Mouse (Mus musculus) monocyte, adult 2 months (primary cell): Measurements from ENCODE around the gene Cdkn3.
A peak's percentile ranks its signal among the peaks of the same experiment; 100 is the strongest.
"Not testable (repeated sequence)": the region's sequence is repeated elsewhere in the genome, so short reads cannot be mapped to it uniquely, and the experiment has no call there.

Experiments used
- DNase-seq, 2 experiments: peaks; one replicate each; pipeline ENCODE4 v3.0.0; 2022; ENCODE audit warnings: low spot score in 2 of 2, low read depth in 1 of 2

Gene Cdkn3

DNA sequence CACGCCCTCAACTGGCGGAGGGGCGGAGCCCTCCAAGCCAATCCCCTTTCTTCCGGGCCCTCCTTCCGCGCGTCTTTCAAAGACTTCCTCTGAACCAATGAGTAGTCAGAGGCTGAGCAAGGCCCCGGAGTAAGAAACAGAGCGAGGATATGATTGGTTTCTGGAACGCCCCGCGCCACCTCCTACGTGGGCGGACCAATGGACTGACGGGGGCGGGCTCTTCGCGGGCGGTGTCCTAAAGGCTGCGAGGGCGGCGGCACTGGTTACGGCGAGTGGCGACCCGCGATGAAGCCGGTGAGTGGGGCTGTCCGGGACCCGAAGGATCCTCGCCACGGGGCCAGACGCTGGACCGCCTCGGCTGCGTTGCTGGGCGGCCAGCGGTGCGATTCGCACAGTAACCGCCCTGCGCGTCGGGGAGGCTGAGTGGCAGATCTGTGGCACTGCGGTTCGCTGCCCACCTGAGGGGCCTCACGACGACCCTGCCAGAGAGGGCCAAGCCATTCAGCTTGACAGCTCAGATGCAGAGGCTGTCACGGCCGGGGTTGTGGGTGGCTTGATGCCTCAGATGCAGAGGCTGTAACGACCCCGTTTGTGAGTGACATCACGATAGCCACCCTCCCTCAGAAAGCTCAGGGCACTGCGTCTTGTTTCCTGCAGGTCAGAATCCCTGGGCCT, at the start of gene Cdkn3:
Gene Cdkn3 (plus strand): TSS at position 187 of the 675 bp plus-strand sequence.
- DNase-seq, result peak; percentile 92

DNA sequence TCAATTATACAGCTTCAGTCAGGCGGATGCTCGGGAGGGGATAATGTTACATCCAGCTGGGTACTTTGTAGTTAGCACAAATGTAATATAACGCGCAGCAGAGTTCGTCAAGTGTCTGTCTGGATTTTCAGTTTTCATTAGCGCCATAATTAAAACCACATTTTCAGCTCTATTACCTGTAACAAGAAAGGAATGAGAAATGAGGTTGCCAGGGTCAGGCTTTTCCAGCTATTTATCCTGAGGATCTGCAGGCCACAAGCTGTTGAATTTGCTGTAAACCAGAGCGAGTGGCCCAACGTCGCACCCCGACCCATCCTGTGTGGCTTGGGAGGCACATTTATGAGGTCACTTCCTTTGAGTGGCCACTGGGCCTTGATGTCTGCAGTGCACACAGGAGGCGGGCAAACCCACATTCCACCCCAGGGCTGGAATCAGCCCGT, 41.8 kb upstream of the Cdkn3 start:
- no peak for DNase-seq

DNA sequence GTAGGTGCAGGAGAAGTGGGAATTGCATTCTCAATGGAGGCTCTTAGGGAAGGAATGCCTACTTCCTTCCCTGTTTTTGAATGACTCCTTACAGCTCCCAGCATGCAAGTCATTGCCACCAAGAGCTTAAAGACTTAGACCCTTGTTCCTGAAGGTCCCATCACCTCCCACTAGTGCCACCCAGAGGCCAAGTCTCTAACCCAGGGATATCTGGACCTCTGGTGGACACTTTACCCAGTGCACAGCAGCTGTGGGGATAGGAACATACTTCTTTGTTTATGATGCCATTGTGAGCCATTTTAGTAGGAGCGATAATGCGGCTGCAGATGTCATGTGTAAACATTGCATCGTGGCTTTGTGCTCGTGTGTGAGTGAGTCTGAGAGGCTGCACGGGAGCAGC, 38.3 kb upstream of the Cdkn3 start:
- DNase-seq, result no peak

DNA sequence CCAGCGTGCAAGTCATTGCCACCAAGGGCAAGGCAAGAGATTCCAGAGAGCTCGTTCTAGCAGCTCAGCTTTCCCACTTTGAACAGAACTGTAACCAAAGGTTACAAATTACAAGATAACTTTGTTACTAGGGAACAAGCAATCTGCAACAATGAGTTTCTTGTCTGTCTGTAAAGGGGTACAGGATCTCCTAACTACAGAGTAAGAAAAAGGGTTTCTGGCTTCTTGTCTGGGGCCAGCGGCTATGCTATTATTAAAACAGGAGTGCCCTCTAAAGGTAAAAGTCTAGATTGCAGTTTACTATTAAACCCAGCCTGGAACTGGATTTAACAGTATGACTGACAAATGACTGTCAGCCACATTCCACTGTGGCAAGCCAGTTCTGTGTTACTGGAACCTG, 36.5 kb upstream of the Cdkn3 start:
- no peak for DNase-seq

DNA sequence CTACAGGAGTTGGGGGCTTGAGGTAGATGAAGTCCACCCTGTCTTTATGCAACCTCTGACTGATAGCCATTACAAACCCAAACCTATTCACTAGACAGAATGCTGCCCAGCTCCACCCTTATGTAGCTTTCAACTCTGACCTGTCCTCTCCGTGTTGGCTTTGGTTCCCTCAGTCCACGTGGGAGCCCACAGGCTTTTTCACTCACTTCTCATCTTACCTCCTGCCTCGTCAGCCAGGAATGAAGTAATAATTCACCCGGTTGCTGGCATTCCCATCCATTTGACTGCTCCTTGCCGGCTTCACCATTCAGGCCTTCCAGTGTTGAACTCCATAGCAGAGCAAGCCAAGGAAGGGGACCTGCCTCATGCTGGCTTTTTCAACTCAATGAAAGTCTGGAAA, 35.4 kb upstream of the Cdkn3 start:
- no peak for DNase-seq

DNA sequence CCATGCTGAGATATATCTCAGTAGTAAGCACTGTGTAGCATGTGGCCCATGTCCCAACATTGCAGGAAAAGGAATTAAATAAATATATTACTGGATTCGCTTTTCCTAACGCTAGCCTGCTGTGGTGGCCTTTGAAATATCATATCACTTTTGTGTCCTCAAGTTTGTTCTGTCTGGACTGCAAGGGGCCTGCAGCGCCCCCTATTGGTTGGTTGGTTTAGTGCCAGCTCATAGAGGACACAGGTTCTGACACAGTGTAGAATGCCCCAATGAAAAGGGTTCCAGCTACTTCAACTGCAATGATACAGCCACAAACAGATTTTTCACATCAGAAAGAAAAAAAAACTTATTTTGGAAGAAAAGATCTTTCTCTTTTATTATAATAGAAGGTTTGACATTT, 34.6 kb upstream of the Cdkn3 start:
- DNase-seq, result no peak

DNA sequence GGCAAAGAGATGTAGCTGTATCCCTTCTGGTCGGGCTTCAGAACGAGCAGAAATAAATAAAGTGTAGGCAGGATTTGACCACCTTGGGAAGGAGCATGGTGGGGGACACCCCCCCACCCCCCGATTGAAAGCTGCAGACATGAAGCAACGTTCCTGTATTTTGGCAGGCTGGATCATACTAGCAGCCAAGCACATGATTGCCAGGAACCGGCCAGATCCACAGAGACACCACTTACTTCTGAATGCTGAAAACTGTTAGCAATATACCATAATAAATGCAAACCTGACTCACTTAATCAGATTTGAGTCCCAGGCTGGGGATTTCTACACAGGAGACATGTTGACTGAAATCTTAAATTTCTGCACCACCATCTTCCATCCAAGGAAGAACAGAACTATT, 26.1 kb upstream of the Cdkn3 start:
- no peak for DNase-seq

DNA sequence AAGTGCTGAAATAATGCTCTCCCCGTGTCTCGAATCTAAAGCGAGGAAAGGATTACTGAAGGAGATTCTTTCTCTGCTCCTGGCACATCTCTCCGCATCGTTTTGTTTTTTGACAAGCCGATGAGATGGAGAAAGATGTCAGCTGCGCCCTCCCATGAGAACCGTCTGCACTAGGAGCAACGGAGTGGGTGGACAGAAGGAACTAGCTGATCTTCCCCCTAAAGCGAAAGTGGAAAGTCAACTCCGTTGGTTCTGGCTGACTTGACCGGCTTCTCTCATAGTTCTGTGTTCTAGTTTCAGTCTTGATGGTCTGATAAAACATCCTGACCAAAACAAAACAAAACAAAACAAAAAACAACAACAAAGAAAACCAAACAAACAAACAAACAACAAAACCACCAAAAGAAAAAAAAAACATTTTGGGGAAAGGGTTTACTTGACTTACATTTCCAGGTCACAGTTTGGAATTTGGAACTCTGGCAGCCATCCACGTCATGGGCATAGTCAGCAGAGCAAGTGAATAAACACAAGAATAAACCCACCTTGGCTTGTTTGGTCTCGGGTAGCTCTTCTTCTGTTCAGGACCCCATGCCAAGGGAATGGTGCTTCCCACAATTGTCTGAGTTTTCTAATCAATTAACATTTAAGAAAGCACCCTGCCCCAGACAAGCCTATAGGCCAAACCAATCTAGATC, 25.4 kb upstream of the Cdkn3 start:
- DNase-seq, result no peak

DNA sequence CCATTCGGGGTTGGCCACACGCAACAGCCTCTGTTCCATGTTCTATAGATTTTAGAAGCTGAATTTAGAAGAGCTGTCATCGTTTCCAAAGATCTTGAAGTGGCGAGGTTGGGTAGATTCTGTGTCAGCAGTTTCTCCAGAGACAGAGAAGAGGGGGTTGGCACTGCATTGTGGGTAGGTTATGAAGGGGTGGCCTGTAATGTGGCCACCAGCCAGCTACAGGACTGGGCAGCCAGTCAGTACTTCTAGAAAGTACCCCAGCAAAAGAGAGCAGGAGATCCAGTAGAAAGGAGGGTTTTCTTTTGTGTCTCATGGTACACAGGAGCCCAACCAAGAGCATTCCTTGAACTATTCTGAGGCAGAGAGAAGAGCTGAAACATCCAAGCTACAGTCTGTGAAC, 24.0 kb upstream of the Cdkn3 start:
- no peak for DNase-seq

DNA sequence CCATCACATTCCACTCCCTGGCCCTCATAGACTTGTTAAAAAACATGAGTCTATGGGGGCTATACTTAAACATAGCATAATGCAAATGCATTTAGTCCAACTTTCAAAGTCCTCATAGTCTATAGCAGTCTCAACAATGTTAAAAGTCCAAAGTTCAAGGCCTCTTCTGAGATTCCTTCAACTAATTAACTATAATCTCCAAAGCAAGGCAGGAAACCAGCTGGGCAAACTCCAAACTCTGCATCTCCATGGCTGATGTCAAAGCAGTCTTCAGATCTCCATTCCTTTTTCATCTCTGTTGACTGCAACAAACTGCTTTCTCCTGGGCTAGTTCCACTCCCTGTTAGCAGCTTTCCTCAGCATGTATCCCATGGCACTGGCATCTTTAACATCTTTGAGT, 23.0 kb upstream of the Cdkn3 start:
- DNase-seq, result not testable (repeated sequence)

DNA sequence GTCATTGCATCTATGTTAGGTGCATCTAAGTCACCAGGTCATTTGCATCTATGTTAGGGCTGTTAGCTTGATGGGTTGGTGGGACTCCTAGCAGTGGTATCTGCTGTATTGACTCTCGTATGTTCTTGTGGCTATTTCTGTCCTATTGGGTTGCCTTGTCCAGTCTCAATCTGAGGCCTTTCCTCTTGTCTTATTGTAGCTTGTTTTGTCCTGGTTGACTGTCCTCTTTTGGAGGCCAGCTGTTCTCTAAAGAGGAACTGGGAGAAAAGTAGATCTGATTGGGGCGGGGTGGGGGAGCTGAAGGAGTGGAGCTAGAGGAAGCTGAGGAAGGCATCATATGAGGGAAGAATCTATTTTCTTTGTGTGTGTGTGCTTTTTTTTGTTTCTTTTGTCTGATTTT, 17.7 kb upstream of the Cdkn3 start:
- no peak for DNase-seq

DNA sequence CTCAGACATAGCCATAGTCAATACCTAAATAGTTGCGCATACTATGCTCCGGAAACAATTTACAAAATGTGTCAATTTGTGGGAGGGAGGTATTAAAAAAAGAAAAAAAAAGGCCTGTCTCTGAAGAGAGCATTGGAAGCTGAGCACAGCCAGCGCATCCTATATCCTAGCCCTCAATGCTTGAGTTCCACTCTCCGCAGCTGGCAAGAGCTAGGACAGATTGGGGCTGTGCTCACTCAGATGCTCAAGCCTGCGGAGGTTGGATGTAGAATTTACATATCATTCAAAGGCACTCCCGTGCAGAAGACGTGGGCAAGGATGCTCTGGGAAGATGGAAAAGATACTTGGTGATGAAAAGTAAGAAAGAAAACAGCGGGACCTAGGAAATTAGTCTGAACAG, 14.9 kb upstream of the Cdkn3 start:
- no peak for DNase-seq

DNA sequence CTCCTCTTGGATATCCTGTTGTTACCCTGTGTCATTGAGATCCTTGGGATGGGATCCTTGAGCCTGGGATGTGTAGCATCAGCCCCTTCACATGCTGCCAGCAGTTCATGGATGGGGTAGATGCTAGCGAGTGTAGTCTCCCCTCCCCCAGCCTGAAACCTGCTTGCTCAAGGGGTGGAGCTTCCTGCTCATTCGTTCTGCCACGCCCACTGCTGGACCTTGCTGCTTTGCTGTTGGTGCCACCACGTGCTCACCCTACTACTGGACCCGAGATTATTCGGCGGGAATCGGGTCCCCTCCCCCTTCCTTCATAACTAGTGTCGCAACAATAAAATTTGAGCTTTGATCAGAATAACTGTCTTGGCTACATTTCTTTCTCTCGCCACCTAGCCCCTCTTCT, 6.0 kb upstream of the Cdkn3 start:
- not testable (repeated sequence) for DNase-seq

DNA sequence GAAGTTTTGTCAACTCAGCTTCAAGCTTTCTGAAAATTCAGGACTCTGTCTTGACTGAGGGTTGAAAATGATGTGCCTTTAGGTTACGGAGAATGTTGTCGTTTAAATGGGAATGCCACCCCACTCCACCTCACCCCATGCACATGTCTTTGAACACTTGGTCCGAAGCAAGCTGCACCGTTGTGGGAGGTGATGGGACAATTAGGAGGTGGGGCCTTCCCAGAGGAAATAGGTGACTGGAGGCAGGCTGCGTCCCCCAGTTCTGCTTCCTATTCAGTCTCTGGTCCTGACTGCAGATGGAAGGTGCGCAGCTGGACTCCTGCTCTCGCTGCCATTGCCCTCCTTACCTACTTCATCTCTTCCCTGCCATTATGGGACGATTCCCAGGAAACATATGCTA, 4.5 kb upstream of the Cdkn3 start:
- DNase-seq, result no peak

DNA sequence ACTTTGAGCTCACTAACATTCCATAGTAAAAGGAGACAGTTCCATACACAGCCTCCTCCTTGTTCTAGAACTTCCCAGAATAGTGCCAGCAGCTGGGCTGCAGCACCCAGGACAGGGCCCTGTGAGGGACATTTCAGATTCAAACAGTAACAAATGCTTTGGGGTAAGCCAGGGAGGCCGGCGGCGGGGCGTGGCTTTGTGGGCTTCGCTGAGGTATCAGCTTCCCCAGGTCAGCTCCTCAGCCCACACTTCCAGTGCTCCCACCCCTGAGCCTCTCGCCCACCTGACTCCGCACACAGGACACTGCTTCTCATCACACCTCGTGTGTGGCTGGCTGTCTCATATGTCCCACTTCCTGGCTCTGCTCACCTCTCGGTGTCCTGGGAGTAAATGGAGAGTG, 2.6 kb upstream of the Cdkn3 start:
- no peak for DNase-seq

DNA sequence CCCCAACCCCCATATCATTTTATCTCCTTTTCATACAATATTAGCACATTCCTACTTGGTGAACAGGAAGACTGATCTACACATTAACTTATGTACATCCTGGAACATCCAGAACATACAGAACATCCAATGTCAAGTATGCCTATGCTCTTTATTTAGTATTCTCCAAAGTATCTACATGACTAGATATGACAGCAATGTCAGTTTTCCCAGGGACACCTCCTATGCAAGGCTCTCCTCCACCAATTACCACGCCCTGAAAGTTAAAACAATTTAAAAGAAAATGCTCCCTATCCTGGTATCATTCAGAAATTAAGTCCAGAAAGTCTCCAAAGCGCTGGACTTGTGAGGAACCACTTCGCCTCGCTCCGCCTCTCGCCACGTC, 379 bp upstream of the Cdkn3 start:
- DNase-seq, result no peak

DNA sequence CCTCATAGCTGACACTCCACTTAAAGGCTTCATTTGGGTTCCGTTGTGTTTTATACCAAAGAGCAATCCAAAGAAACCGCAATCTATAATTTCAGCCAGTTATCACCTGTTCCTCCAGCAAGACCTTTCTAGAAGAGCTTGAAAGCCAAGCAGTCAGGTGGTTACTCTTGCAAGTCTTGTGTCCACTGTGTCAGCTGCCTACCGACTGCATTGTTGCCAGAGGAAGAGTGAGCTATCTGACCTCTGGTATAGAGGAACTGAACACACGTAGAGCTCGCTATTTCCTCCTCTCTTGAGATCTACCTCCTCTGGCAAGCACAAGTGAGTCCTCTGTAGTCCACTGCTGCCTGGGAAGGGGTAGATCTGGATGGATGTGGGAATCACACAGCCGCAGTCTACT, 845 bp downstream of the Cdkn3 start:
- DNase-seq, result no peak

DNA sequence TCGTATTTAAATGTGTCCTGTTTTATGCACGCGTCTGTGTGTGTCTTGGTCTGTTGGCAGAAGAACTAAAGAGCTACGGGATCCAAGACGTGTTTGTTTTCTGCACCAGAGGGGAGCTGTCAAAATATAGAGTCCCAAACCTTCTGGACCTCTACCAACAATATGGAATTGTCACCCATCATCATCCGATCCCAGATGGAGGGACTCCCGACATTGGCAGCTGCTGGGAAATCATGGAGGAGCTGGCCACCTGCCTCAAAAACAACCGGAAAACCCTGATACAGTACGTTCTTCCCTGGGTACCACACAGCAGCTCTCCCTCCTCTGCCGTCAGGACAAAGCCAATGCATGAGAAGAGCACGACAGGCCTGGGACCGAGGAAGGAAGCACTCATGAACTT, 6.8 kb downstream of the Cdkn3 start:
- DNase-seq, result no peak

DNA sequence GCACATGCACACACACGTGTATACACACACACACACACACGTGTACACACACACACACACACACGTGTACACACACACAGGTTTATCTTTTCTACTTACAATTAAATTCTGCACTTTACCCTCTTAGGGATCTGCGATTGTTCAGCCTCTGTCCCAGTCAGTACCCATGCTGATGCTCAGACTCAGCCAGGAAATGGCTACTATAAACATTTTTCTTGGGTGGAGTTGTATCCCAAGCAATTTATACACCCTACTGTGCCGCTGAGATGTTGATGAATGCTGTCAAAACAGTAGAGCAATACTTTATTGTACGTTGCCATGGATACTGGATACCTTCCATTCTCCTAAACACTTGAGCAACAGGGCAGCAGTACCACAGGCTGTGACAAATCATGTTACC, 9.7 kb downstream of the Cdkn3 start:
- no peak for DNase-seq

DNA sequence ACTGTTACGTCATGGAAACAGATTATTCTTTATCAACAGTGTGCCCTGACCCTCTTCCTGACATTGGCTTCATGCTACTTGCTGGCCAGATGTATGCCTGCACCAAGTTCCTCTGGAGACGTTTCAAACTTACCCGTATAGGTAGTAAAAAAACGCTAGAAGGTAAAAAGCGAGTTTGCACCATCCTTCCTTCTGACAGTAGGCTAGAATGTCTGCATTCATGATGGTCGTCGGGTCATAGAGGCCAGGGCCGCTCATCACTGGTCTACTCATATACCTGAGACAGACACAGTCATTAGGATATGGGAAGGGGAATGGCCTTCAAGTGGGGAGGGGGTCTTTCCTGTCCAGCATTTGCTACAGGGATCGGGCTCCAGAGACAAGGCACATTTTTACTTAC, 18.4 kb downstream of the Cdkn3 start:
- DNase-seq, result no peak

DNA sequence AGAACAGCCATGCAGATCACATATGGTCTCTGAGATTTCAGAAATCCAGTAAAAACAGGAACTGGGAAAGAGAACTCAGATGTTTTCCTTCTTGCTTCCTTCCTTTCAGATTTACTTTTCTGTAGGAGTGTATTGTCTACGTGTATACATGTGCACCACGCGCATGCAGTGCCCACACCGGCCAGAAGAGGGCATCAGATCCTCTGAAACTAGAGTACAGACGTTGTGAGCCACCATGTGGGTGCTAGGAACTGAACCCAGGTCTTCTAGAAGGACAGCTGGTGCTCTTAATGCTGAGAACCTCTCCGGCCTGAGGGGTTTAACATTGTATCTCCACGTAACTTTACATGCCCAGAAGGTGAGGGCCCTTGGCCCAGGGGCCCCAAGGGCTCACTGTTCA, 18.9 kb downstream of the Cdkn3 start:
- no peak for DNase-seq

DNA sequence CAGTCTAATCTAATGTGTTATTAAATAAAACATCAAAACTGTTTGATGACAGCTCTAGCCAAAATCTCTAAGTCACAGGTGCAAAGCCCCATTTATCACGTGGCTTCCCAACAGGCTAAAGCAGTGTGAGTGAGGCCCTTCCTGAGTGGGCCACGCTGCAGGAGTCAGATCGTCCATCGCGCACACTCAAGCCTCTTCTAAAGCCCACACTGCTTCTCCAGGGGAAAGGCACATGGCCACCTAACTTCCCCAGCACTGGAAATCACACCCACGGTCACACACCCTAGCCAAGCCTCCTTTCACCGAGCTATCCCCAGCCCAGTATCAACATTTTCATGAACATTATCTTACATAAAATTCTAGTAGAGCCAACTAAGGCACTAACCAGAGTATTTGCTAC, 20.7 kb downstream of the Cdkn3 start:
- DNase-seq, result no peak

DNA sequence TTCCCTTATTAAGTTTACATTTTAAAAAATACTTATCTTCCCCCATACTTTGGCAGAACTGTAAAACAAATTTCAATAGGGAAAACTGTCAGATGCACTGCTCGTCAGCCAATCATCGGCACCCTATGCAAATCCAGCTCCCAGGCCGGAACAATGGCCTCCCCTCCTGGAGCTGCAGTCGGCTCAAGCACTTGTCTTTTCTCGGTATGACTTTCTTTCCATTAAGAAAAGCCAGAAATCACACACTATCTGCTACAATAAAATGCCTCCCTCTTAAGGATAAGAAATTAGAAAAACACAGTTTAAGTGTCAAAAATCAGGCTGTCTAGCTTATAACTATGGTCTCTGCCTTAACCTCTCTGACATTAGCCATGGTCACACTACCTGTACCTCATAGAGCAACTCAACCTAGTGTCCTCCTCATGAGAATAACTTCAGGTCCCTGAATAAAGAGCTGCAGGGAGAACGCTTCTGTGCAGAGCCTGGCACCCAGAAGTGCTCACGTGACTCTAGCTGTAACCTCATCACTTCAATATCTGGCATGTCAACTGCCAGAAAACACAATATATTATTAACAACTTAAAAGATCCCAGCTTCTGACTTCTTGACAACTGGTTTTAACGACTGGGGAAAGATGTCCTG, 22.0 kb downstream of the Cdkn3 start:
- no peak for DNase-seq
